Mouse (Mus musculus) layer of hippocampus, adult 8-10 months (tissue): ENCODE data around the gene Epha7. TPM values are rescaled to one million over a fixed set of nuclear protein-coding genes. Genes with fewer than 3 reads are reported as not detected.

Experiments used
- DNase-seq, 2 experiments: peaks; one replicate each; pipeline ENCODE4 v3.0.0; 2022; ENCODE audit warnings: low spot score in 2 of 2
- total RNA-seq, 4 experiments: library from RNA; stranded (reverse); gene quantifications; 2 replicates each; pipeline ENCODE4 v1.2.4; 2022

The Epha7 gene
- total RNA-seq, 4 experiments from 2014 or later = 158 to 195 (median 166) TPM

GRCm38 (mm10) chr4:28899783-28900182 is 86.9 kb downstream of the Epha7 start:
- no peak for DNase-seq

GRCm38 (mm10) chr4:28901496-28901895 is 88.6 kb downstream of the Epha7 start:
- peak in 1 of 2 experiments; percentile 36 for DNase-seq

DNA sequence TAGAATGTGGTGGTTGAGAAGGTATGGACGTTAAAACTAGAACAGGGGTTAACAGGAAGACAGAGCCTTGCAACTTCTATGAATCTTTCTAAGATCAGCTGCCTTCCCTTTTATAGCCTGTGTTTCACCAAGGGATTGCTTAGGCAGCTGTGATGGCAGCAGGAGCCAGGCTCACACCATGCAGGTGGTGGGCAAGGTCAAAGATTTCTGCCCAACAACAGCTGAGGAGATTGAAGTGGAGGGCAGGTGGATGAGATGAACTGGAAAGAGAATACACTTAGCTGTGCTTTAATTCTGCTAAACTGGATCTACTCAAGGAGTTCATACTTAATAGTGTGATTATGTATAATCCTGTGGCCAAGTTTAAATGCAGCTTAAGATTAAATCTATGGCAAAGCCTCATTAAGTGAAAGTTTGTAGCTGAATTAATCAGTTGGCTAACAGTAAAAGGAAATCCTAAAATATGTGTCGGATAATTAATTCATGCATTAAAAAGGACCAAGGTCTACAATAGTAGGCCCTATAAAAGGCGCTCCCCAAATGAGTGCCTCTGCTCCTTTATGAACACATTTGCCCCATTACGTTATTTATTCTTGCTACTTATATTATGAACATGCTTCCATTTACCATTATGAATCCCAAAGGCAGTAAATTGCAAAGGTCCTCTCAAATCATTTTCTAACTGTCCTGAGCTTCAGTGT is 89.2 kb downstream of the Epha7 start:
- DNase-seq = no peak

- DNase-seq = no peak
Observed at GRCm38 (mm10) chr4:28906985-28907384, 94.1 kb downstream of the Epha7 start.

DNA sequence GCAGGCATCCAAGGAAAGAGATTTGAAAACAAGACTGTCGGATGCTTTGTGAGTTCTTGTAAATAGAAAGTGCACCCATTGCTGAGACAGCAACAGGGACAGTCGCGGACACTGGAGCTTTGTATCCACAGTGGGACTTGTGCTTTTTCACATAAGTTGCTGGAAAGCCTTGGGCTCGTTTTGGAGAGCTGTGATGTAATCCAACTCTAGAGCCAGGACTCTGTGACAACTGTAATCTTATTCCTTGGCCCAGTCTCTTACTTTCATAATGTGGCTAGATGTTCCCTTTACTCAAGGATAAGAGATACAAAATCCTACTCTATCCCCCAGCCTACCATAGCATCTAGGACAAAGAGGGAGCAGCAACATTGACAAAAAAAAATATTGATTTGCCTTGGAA is 97.2 kb downstream of the Epha7 start:
- DNase-seq = no peak

GRCm38 (mm10) chr4:28912028-28912427 is 99.1 kb downstream of the Epha7 start:
- DNase-seq = no peak

GRCm38 (mm10) chr4:28913613-28914012 is 100.7 kb downstream of the Epha7 start:
- DNase-seq = no peak

DNA sequence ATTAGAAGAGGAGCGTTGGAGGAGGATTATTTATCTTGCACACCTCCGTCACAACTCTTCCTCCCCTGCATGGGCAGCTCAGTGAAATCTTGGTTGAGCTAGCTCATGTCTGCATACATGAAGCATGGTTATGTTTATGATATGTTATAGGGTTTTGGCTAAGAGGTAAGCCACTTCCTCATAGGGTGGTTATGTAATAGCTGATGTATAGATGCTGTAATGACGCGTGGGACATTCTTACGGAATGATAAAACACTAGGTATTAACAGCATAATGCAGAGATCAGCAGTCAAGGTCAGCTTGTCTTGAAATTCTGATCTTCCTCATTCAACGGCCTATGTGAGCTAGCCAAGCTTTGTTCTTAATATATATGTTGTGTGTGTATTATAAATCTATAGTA is 107.7 kb downstream of the Epha7 start:
- no peak for DNase-seq

- no peak for DNase-seq
Observed at GRCm38 (mm10) chr4:28926072-28926471, 113.1 kb downstream of the Epha7 start.

DNA sequence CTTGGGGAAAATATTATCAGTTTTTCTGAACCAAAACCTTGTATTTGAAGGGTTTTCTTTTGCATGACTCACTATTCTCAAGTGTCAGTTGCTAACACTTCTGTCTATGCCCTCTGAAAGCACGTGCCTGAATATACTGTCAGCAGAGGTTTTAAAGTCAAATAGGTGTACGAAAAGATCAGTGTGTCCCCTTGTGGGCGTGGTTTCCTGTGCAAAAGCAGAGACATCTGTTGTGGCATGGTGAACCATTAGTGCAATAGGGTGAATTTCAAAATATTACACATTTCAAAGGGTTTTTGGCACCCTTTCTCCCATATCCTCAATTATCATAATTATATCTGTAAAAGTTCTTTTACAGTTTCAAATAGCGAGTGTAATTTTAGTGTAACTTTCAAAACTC is 120.5 kb downstream of the Epha7 start:
- no peak for DNase-seq

GRCm38 (mm10) chr4:28934802-28935201 is 121.9 kb downstream of the Epha7 start:
- no peak for DNase-seq

GRCm38 (mm10) chr4:28935567-28935966 is 122.6 kb downstream of the Epha7 start:
- peak in 1 of 2 experiments; percentile 26 for DNase-seq

GRCm38 (mm10) chr4:28940710-28941109 is 127.8 kb downstream of the Epha7 start:
- DNase-seq = no peak

DNA sequence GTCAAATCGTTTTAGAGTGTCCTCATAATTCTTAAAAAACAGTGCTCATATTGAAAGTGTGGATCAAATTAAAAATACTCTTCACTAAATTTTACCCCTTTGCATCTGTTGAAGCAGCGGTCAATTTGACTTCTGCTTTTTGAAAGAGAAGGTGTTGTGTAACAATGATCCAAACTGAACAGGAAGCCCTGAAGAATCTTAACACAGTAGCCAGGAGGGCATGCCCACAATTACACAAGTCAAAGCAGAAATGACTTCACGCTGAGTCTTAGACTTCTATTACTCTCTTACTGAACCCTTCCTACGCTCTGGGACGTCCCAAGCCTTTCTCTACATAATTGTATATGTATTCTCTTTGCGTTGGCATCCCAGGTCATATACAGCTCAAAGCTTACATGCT is 131.3 kb downstream of the Epha7 start:
- no peak for DNase-seq

DNA sequence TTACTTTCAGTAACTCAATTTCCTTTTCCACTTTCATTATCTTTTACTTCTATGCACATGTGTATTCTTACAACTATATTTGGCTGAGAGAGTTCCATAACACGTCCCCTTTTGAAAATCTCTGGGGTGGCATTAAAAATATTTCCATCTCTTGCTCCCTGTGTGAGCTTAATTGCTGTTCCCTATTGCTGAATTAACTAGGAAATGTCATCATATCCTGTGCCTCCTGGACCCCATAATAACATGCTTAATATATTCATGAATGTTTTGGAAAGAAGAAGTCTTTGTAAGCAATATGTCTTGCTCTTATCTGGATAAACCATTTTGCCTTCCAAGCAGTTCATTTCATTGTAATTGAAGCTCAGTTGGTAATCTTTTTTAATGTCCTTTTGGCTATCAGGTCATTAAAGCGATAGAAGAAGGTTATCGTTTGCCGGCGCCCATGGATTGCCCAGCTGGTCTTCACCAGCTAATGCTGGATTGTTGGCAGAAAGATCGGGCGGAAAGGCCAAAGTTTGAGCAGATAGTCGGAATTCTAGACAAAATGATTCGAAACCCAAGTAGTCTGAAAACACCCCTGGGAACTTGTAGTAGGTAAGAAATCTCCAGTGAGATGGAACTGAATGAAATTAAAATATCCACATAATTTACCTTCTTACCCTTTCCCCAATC is 148.1 kb downstream of the Epha7 start:
- no peak for DNase-seq

DNA sequence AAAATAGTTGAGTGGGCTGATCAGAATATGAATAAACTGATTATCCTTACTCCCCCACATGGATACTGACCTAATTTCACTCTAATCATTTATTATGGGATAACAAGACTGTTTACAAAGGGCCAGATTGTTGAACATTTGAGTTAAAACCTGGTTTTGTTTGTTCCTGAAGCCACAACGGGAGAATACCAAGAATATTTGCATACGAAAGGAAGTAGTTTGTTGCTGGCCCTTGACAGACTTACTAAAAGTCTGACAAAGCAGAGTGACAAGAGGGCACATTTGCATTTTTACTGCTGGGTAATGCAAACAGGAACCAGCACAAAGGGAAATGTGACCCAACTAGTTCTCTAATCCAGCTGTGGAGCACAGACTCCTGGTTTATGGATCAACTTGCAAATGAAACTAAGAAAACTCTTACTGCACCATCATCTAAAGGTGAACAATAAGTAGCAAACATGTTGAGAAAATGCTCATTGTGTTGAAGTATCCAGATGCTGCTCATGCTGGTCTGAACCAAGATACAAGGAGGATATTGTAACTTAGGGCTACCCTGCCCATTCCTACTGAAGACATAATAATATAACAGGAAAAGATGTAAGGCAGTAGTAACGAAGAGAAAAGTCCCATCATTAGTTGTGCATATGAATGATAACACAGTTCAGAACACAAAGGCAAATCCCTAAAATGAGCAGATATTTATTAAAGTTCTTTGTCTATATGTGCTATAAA is 154.8 kb downstream of the Epha7 start:
- DNase-seq = no peak

GRCm38 (mm10) chr4:28998462-28999286 is 185.7 kb downstream of the Epha7 start:
- DNase-seq = no peak

GRCm38 (mm10) chr4:28999287-28999595 is 186.3 kb downstream of the Epha7 start:
- DNase-seq = no peak

DNA sequence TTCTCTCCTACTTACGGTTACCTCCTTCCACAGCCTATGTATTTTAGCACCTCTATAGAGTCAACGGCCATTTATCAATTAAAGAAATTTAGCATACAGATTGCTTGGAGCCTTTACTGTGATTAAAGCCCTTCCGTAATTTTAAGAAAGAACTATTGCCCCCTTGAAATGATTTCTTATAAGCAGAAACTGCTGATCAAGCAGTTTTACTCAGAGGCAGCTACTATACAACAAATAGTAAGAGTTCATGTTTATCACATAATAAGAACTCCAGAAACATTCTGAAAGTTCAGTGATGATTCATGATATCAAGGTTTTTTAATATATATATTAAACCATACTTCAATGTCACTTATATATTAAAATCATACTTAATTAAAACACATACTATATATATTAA is 197.4 kb downstream of the Epha7 start:
- no peak for DNase-seq
